29 mouse cellular contexts compared by ENCODE assay signal in the genomic region with DNA sequence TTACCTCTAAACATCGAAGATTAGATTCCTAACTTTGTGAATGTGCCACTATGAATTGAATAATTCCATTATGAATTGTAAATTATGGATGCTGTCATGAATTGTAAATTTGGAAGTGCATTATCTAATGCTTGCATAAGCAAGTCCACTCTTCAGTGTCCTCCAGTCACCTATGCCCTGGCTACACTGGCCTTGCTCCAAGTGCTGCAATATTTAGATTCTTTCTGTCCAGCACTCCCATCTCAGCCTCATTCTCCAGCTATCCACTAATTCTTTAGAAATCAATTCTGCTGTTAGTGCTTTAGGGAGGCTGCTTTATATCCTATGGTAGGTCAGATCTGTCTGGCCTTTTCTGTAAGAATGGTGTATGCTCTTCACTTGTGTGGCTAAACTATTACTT.
DNase-seq lines count a peak whose midpoint lies in the region; ATAC-seq and TF ChIP-seq lines count a peak whose summit lies in the region.
"Had no signal": no experiment of that assay in that cellular context is flagged by ENCODE, and none has a peak within 500 bp of the region (broad histone marks: within the 10 kb centered on the region; RNA-seq: fewer than 3 reads in every experiment).

No protein-coding gene starts in this region.

- no peaks in the 10 kb centered on the region for H3K27me3 ChIP-seq in heart, embryonic 12.5 days (replicated peaks)
- no peaks in the 10 kb centered on the region for H3K27me3 ChIP-seq in liver, adult 2 months (ENCODE audit: control insufficient read depth, insufficient read depth, low read length)
- H3K27me3 ChIP-seq in liver, embryonic 11.5 days (replicated peaks; ENCODE audit: control insufficient read depth, insufficient read depth, low read length) = no peaks in the 10 kb centered on the region
- H3K27me3 ChIP-seq: CH12.LX; embryonic facial prominence, embryonic 13.5 days; embryonic facial prominence, embryonic 15.5 days; forebrain, embryonic 12.5 days; Patski had no signal

- no peak overlapping the region for H3K4me3 ChIP-seq in heart, embryonic 12.5 days
- H3K4me3 ChIP-seq in liver, adult 2 months (ENCODE audit: insufficient read depth, low read depth, low read length) = no peak overlapping the region
- no peak overlapping the region for H3K4me3 ChIP-seq in liver, embryonic 11.5 days (ENCODE audit: low read depth, low read length)
- H3K4me3 ChIP-seq: embryonic facial prominence, embryonic 13.5 days; embryonic facial prominence, embryonic 15.5 days; erythroblast, embryonic 14.5 days; forebrain, embryonic 10.5 days; forebrain, embryonic 12.5 days had no signal

- ATAC-seq in heart, embryonic 12.5 days (ENCODE audit: insufficient number of reproducible peaks, low FRiP score) = no peak
- no peak for ATAC-seq in liver, embryonic 11.5 days (replicated peaks; ENCODE audit: low FRiP score)
- ATAC-seq: activated CD4-positive, CD25-positive, alpha-beta regulatory T cell, adult 4 months; CD4-positive, CD25-positive, alpha-beta regulatory T cell, adult 4 months; forebrain, embryonic 14.5 days; forebrain, embryonic 16.5 days; Patski had no signal

- no peak for TF ChIP-seq POLR2A in liver, adult 2 months (IDR thresholded peaks at IDR 0.05; ENCODE audit: extremely low read depth, insufficient read depth, low read length)

- DNase-seq in heart, adult 11 months = peak; percentile 35
- peak; percentile 62 for DNase-seq in liver, adult 2 months (ENCODE audit: extremely low read depth, low read depth, low spot score)
- no peak for DNase-seq in liver, embryonic 11.5 days (ENCODE audit: low spot score)
- DNase-seq in adipocyte (ENCODE audit: low spot score) = peak; percentile 69
- DNase-seq in spleen, postnatal 10 days (ENCODE audit: low spot score in 2 of 2) = no peak
- DNase-seq in kidney, postnatal 14 days = no peak
- DNase-seq: adrenal gland, adult 2 months; adrenal gland, postnatal 14 days; B cell, adult 2 months; cerebellum, adult 11 months; cerebellum, adult 18-20 months; cerebellum, adult 8-10 months; cerebellum, adult 9-11 months; cerebellum, postnatal 14 days; cerebellum, postnatal 36 days; embryo, embryonic 11 days had no signal

- no peaks in the 10 kb centered on the region for H3K9me3 ChIP-seq in heart, embryonic 12.5 days (replicated peaks)
- H3K9me3 ChIP-seq in liver, embryonic 11.5 days (ENCODE audit: control insufficient read depth, low read length) = no peaks in the 10 kb centered on the region
- H3K9me3 ChIP-seq: embryonic facial prominence, embryonic 13.5 days; embryonic facial prominence, embryonic 15.5 days; forebrain, embryonic 10.5 days; forebrain, embryonic 12.5 days; G1E had no signal

- H3K4me2 ChIP-seq in heart, embryonic 12.5 days = no peak overlapping the region
- H3K4me2 ChIP-seq in liver, embryonic 11.5 days = no peak overlapping the region
- H3K4me2 ChIP-seq: embryonic facial prominence, embryonic 13.5 days; embryonic facial prominence, embryonic 15.5 days; forebrain, embryonic 12.5 days had no signal

- WGBS in heart, embryonic 12.5 days = 86% methylated on average over 1 of the region's 1 CpGs
- 69% methylated on average over 1 of the region's 1 CpGs for WGBS in liver, adult 2 months
- WGBS in liver, embryonic 11.5 days = 83% methylated on average over 1 of the region's 1 CpGs

- TF ChIP-seq CTCF in liver, adult 2 months (IDR thresholded peaks at IDR 0.05; ENCODE audit: low read depth, low read length) = no peak

- H3K79me2 ChIP-seq in liver, adult 2 months (ENCODE audit: control insufficient read depth, insufficient read depth, low read length) = no peaks in the 10 kb centered on the region

- H3K9ac ChIP-seq in heart, embryonic 12.5 days = no peak overlapping the region
- H3K9ac ChIP-seq in liver, adult 2 months (ENCODE audit: low read depth, low read length) = no peak overlapping the region
- H3K9ac ChIP-seq in liver, embryonic 11.5 days (ENCODE audit: low read depth, low read length) = no peak overlapping the region
- H3K9ac ChIP-seq: embryonic facial prominence, embryonic 13.5 days; embryonic facial prominence, embryonic 15.5 days; forebrain, embryonic 12.5 days had no signal

- no peaks in the 10 kb centered on the region for H3K36me3 ChIP-seq in heart, embryonic 12.5 days
- no peaks in the 10 kb centered on the region for H3K36me3 ChIP-seq in liver, adult 2 months (ENCODE audit: control insufficient read depth, insufficient read depth, low read length)
- H3K36me3 ChIP-seq in liver, embryonic 11.5 days (ENCODE audit: control insufficient read depth, insufficient read depth, low read length) = no peaks in the 10 kb centered on the region
- H3K36me3 ChIP-seq: embryonic facial prominence, embryonic 13.5 days; embryonic facial prominence, embryonic 15.5 days; forebrain, embryonic 10.5 days; forebrain, embryonic 12.5 days; G1E had no signal

- H3K4me1 ChIP-seq in heart, embryonic 12.5 days (replicated peaks) = no peaks in the 10 kb centered on the region
- peaks cover 2% of the 10 kb centered on the region; the same call in 1 of the 2 replicates for H3K4me1 ChIP-seq in liver, adult 2 months (ENCODE audit: control insufficient read depth, insufficient read depth, low read length)
- H3K4me1 ChIP-seq in liver, embryonic 11.5 days (replicated peaks; ENCODE audit: control insufficient read depth, insufficient read depth, low read length) = no peaks in the 10 kb centered on the region
- H3K4me1 ChIP-seq: embryonic facial prominence, embryonic 13.5 days; embryonic facial prominence, embryonic 15.5 days; forebrain, embryonic 10.5 days; forebrain, embryonic 12.5 days had no signal

- no peak overlapping the region for H3K27ac ChIP-seq in heart, embryonic 12.5 days (ENCODE audit: poor library complexity, severe bottlenecking)
- H3K27ac ChIP-seq in liver, adult 2 months (replicated peaks; ENCODE audit: insufficient read depth, low read depth, low read length) = no peak overlapping the region
- no peak overlapping the region for H3K27ac ChIP-seq in liver, embryonic 11.5 days (ENCODE audit: low read depth, low read length)
- H3K27ac ChIP-seq: embryonic facial prominence, embryonic 13.5 days; embryonic facial prominence, embryonic 15.5 days; forebrain, embryonic 10.5 days; forebrain, embryonic 12.5 days had no signal

Comparison
In these comparisons a context has a peak if more than half of its experiments do, and no peak if none do; other contexts are left out.
1. DNase-seq: peak in heart, adult 11 months (single experiment), liver, adult 2 months (single experiment) and adipocyte (single experiment); none in liver, embryonic 11.5 days (single experiment), spleen, postnatal 10 days (0 of 2) and kidney, postnatal 14 days (single experiment).